Mouse (Mus musculus) R1 (cell line): ENCODE data around the gene Eomes.

Source experiments
- DNase-seq: peaks from one replicate; pipeline ENCODE4 v3.0.0-alpha.2; 2018; ENCODE audit warnings: low read depth, low spot score

Eomes gene

DNA sequence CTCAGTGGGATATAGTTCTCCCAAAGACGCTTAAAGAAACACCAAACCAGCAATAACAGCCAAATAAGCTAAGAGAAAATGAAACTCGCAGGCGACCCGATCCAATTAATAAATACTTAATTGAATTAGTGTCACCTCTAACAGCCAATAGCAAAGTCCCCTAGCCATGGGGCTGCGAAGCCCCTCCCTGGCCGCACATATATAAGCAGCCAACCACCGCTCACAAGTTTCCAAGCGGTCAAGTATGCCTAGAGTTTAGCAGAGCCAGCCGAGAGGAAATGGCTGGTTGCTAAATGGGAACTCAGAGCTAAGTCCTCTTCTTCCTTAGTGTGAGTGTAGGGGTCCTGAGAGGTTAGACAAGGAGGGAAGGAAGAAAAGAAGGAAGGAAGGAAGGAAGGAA lies at the start of gene Eomes:
Gene Eomes, plus strand, starts transcription at position 252 of the 400 bp plus-strand sequence.
- peak; percentile 75 for DNase-seq

DNA sequence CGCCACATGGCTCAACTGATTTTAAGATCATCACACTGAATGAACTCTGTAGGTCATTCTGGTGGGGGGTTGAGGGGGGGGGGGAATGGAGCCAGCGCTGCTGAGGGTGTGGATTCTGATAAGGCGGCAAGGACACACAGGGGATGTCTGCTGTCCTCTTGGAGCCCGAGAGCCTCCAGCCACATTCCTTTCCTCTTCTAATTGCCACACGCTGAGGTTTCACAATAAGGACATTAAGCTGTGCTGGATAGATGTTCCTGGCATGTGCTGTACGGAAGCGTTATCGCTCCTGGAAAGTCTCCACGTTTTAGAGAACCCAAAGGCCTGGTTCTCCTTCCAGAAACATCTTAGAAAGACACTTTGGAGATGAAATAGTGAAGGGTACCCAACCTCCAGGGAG lies 33.2 kb upstream of the Eomes start:
- DNase-seq, result peak; percentile 60

DNA sequence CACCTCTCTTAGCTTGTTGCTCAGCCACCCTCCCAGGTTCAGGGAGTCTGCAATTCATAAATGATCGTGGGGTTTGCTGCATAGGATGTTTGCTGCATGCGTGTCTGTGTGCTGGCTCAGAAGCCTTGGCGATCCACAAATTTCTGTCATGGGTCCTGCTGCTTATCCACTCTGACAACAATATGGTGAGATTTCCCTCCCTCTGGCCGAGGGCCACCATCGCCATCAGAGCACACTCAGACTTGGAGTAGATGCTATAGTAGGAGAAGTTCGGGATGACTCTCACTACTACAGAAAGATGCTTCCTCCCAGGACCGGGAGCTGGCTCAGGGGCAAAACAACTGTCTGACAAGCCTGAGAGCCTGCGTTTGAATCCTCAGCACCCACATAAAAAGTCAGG lies 28.7 kb upstream of the Eomes start:
- DNase-seq, result no peak

DNA sequence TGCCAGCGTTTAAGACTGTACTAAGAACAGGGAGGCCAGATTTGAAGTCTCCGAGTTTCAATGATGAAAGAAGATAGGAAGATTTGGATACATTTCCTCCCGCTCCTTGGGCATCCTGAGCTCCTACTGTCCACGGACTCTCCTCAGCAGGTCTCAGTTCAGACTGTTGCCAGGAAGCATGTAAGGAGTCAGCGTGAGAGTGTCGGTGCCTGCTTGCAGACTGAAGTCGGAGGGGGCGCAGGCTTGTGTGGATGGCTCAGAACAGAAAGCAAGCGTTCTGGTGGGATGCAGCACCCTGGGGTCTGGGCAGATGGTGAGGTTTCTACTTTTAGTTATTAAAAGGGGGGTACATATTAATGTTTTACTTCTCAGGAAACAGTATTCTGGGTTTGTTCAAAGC lies 24.6 kb upstream of the Eomes start:
- no peak for DNase-seq

DNA sequence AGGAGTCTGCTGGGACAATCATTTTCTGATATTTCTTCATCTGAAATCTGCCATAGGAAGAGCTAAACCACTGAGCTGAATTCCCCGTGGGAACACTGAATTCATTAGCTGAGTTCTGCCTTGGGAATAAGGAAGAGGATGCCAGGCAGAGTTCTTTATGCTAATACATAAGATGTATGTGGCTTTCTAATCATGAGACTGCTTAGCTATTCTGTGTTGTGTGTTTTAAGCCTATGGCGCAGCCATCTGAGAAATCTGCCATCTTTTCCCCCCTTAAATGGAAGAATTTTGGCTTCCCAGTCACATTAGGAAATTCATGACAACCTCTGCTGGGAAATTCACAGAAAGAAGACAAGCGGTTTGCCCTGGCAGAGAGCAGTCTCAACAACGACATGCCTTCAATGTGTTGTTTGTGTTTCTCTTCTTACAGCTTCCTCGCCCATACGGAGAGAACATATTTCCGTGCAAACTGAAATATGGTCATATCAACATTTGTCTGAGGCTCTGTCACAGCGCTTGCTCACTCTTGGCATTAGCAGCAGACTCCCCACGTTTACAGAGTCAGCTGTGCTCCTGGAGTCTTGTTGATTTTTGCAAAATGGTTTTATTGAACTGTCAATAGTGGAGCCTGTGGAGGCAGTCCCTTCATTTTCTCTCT lies 22.7 kb upstream of the Eomes start:
- DNase-seq, result no peak

DNA sequence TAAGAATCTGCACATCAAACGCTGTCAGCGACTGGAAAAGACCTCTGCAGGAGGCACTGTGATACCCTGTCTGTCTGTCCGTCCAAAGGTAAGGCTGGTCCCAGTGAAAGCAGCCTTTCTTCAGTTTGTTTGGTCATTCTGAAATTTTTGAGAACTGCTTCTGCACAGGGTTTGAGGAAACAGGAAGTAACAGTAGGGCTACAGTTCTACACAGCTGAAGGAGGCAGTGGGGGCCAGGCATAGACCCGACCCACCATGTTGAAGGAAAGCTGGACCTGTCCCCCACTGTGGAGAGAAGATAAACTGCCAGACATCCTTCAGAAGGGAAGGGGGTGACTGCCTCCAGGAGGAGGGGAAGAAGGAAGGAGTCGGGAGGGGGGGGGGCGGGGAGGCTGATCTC lies 21.6 kb upstream of the Eomes start:
- no peak for DNase-seq

DNA sequence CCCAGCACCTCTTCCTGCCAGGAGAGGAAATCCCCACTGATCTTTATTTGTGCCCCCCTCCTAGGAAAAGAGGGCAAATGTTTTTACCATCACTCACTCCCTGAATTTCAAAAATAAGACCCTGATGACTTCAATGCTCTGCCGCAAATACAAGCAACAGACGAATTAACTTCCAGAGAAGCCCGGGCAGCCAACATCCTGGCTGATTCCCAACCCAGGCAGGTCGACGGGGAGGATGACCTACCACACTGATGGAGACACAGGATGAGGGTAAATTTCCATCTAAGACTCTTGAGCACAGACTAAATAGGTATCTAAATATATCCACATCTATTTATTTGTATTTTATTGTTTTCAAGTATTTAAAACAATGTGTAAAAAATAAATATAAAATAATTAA lies 20.0 kb upstream of the Eomes start:
- DNase-seq, result no peak

DNA sequence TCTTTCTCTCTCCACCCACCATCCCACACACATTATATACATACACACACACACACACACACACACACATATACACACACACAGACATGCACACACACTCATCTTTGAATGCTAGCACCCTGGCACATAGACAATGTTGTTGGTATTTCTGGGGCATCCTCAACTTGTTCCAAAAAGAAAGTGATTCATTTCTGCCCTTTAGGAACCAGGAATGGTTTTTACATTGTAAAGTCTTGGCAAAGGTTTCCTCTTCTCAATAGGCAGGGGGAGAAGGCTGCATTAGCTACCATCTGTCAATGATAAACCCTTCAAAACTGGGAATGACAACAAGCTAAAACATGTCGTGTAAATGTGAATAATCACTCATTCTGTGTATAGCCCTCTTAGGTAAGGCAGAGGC lies 14.0 kb upstream of the Eomes start:
- DNase-seq, result no peak

DNA sequence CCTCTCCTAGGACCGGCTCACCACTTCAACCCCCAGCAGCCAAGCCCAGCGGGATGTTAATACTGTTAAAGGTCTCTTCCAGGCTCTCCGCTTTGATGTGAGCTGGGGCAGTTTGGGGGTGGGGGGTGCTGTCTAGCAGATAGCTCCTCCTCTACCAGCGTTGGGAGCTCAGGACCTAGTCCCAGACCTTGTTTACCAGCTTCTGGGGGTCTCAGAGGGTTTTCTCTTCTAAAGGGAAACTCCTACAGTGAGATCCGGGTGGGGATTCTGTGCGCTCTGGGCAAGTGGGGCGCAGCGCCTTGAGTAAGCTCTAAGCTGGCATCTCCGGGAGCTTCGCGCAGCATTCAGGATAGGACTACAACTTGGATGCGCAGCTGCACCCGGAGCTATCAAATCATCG lies 9.7 kb upstream of the Eomes start:
- no peak for DNase-seq

DNA sequence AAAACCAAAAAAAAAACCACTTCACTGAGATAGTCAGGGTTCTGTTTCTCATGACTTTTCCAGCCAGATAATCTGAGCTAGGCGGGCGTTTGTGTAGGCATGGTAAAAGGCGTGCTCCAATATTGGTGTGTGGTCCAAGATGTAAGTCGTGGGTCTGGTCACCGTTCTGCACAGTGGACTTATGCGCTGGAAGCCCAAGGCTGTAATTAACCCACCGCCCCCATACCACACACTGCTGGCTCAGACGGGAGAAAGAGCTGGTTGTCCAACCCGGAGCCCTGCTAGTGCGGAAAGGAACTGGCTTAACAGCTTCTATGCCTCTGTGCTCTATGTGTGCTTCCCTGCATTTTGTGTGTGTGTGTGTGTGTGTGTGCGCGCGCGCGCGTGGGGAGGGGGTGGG lies 8.7 kb upstream of the Eomes start:
- no peak for DNase-seq

DNA sequence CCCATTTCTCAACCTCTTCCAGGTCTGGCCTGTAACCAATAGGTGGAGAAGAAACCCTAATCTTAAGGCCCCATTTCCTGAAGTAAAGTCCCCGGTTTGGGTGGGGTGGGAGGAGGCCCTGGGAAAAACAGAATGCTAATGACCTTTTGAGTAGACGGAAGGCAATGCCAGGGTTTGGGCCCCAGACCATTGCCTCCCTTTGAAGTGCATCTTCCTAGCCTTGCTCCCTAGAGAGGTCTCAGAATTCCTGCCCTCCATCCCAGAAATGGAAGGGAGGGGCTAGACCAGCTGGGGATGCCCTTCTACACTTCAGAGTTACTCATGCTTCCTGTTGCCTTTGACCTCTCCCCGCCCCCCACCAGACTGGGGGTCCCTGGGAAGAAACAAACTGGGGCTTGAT lies 6.7 kb upstream of the Eomes start:
- DNase-seq, result no peak

DNA sequence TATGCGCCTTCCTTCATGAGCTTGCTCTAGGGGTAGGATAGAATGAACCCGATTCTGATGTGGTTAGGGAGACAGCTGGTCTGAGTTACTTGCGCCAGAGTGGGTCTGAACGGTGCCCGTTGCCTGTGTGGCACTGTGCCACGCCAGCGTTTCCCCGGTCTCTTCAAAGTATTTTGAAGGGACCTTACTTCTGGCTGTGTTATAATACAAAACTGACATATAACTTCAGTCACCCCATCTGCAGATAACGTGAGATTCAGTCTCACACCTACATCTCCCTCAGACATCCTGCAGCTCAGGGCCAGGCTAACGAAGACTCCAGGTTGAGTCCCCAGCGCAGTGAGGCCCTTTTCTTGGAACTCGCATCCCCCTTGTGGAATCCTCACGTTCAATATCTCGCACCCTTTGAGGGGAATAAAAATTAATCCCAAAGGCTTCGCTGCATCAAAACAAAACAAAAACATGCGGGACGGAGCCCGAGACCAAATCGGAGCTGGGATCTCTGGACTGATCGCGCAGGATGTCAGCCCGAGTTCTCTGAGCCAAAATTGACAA lies 1.7 kb upstream of the Eomes start:
- peak; percentile 35 for DNase-seq

DNA sequence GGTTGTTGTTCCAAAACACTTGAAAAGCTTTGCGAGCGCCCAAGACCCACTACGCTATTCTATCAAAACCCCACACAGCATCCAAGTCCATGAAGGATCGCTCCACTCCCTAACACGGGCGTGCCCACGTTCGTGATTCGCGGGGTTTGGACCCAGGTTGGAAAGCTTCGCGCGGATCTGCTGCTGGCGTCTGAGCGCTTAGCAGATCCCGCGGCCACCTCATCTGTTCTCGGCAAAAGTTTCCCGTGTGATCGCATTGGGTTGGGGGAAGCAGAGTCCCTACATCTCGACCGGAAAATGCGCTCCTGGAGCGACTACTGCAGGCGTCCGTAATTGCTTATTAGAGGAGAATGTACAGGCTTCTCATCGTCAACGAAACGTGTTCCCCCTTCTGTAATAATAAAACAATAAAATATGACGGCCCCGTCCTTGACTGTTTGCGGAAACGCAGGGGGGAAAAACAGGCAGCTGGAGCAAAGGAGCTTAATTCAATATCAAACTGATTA lies 1.2 kb upstream of the Eomes start:
- DNase-seq, result peak; percentile 55

DNA sequence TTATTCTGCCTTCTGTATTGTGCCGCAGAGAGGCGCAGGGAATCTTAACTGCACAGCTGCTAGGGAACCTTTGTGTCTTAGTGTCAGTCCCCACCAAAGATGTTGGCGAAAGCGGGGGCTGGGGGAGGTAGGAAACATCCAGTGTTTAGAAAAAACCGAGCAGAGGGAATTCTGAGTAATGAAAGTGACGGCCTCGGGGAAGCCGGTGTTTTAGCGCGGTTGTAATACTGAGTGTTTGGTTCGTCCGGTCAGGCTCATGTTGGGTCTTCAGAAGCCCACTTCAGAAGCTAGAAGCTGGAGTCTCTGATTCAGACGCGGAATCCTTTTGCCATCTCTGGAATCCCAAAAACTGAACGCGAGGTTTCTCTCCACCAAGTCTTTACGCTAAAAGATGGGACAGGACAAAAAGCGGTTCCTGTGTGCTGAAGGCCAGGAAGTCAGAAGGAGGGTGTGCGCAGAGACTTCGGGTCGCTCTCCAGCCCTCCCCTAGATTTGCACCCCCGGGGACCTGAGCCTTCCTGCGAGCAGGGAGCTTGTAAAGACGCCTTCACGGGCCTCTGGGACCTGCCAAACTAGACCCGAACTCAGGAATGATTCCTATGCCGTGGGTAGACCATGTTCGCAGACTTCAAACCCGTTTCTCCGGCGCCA lies 606 bp upstream of the Eomes start:
- DNase-seq, result peak; percentile 59

DNA sequence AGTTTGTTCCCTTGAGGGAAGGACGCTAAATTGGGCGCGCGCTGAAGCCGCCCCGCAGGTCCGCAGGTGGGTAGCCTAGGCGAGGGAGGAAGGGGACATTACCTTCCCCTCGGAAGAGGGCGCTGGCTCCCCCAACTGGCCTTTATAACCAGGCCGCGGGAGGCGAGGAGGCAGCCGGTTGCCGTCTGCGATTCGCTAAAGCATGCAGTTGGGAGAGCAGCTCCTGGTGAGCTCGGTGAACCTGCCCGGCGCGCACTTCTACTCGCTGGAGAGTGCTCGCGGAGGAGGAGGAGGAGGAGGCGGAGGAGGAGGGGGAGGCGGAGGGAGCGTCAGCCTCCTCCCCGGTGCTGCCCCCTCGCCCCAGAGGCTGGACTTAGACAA lies 436 bp downstream of the Eomes start:
- peak; percentile 87 for DNase-seq

DNA sequence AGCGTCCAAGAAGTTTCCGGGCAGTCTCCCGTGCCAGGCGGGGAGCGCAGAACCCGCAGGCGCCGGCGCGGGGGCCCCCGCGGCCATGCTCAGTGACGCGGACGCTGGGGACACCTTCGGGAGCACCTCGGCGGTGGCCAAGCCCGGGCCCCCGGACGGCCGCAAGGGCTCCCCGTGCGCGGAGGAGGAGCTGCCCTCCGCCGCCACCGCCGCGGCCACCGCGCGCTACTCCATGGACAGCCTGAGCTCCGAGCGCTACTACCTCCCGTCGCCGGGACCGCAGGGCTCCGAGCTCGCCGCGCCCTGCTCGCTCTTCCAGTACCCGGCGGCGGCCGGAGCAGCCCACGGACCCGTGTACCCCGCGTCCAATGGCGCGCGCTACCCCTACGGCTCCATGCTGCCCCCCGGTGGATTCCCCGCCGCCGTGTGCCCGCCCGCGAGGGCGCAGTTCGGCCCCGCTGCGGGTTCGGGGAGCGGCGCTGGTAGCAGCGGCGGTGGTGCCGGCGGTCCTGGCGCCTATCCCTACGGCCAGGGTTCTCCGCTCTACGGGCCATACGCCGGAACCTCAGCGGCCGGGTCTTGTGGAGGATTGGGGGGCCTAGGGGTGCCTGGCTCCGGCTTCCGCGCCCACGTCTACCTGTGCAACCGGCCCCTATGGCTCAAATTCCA lies 961 bp downstream of the Eomes start:
- peak; percentile 69 for DNase-seq

DNA sequence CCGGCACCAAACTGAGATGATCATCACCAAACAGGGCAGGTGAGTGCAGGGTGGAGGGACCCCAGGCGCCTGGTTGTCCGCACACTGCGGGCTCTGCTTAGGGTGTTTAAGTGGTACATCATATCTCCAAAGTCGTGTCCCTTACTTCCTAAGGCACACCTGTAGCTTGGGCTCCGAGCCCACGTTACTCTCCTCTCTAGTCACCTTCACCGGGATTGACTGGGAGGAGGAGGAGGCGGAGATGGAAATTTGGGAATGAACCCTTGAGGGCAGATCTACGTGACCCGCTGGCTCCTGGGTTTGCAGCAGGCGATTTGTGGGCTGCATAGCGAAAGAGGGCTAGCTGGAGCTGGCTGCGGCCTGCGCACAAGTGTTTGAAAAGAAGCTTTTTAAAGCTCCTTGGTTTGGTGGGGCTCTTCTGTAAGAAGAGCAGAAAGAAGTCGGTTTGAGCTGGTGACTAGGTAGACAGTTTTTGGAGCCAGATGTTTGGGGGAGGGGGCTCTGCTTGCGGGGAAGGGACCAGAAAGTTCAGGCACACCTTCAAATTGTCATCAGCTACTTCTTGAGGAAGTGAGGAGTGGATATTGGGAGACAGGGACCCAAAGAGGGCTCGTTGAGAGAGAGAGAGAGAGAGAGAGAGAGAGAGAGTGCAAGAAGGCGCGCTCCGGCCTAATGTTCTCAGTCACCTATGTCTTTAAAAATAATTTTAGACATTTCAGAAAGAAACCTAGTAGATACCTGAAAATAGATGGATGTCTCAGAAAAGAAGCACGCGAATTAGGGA lies 1.7 kb downstream of the Eomes start:
- no peak for DNase-seq

DNA sequence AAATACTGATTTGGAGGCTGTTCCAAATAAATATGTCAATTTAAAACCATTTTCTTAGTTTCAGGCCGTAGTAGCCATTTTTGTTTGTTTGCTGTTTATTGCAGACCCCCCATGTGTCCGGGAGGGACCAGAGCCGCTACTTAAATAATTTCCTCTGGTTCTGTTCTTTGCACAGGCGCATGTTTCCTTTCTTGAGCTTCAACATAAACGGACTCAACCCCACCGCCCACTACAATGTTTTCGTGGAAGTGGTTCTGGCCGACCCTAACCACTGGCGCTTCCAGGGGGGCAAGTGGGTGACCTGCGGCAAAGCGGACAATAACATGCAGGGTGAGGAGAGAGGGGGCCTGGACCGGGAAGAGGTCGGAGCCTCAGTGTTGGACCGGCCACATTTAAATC lies 2.3 kb downstream of the Eomes start:
- DNase-seq, result no peak

DNA sequence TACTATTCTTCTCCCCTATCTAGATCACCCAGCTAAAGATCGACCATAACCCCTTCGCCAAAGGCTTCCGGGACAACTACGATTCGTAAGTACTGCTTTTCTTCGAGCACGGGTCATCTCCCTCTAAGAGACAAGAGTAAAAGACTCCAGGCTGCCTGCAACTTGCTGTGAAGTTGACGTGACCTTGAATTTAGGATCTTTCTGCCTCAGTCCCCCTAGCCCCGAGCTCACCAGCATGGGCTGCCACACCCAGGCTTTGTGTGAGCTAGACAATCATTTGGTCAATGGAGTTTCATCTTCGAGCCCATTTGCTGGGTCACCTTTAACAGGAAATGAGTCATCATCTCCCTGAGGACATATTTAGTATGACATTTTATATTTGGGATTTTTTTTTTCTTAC lies 4.2 kb downstream of the Eomes start:
- DNase-seq, result peak; percentile 60

DNA sequence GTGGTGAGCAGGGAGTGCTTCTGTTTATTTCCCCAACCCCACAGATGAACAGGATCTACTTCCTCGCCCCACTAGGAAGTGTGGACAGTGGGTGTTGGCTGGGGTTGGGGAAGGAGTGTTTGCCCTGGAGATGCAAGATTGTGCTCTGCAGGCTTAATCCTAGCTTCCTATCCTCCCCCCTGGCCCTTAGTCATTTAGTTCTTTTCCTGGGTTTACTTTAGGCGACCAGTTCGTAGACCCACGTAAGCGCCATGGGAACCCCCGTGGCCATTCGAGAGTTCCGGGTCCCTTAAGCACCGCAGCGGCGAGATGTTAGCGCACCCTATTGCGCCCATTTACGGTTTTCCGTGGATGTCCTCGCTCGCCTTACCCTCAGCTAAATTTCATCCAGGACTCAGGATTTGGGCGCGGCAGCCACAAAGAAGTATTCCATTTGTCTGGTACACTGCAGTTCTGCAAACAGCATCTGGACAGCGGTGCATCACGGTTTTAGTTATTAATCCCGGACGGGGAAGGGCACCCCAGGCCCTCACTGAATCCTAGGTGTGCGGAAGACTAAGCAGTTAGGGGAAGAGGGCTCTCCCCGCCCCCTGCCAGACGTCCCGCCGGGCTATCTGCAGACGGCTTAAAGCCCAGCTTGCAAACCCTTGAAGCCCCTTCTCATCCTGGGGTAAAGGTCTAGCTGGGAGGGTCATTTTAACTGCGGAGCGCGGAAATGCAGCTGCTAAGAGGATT lies 8.5 kb downstream of the Eomes start:
- DNase-seq, result peak; percentile 66

DNA sequence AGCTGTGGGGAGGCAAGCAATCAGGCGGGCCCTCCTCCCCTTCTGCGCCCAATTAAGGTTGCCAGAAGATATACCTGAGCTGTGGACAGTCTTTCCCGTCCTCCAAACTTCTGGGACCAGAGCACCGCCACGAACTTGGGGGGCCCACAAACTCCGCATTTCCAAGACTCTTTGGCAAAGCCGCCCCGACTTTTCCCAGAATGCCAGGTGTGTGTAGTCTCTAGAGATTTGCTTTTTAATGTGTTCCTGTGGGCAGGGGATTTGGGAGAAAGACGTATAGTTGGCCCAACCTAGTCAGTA lies 9.0 kb downstream of the Eomes start:
- no peak for DNase-seq
